Comparison of ENCODE assay signal across 12 mouse cellular contexts in the genomic region with DNA sequence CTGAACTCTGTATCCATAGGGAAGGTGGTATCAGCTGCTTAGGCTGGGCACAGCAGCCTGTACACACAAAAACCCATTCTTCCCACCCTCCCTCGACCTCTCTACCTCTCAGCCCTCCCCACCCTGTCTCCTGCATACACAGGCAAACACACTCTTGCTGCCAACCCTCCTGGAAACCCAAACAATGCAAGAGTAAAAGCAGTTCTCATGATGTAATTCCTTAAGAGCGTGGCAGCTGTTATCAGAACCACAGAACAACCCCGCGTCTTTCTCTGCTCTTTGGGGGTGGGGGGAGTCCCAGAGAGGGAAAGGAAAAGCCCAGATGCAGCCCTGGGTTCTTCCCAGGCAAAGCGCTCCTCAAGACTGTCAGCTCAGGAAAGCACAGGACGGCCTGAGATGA. TPM values are rescaled to one million over a fixed set of nuclear protein-coding genes. Genes with fewer than 3 reads are reported as not detected.
DNase-seq lines count a peak whose midpoint lies in the region; ATAC-seq lines count a peak whose summit lies in the region.
"Had no signal": no experiment of that assay in that cellular context is flagged by ENCODE, and none has a peak within 500 bp of the region (broad histone marks: within the 10 kb centered on the region; RNA-seq: fewer than 3 reads in every experiment).

No protein-coding gene starts in this region.

- H3K27ac ChIP-seq in hindbrain, embryonic 13.5 days, result peak overlapping the region; percentile 58
- no peak overlapping the region for H3K27ac ChIP-seq in hindbrain, embryonic 14.5 days
- 0 out of 2 replicates have a peak overlapping the region, but pooled peaks have one; percentile 9 for H3K27ac ChIP-seq in limb, embryonic 15.5 days
- H3K27ac ChIP-seq: kidney, embryonic 15.5 days; macrophage had no signal

- H3K27me3 ChIP-seq in hindbrain, embryonic 13.5 days, result no peaks in the 10 kb centered on the region
- no peaks in the 10 kb centered on the region for H3K27me3 ChIP-seq in hindbrain, embryonic 14.5 days (ENCODE audit: control insufficient read depth, insufficient read depth, low read length)
- no peaks in the 10 kb centered on the region for H3K27me3 ChIP-seq in limb, embryonic 15.5 days
- H3K27me3 ChIP-seq: kidney, embryonic 15.5 days had no signal

- H3K4me2 ChIP-seq in hindbrain, embryonic 13.5 days, result no peak overlapping the region
- no peak overlapping the region for H3K4me2 ChIP-seq in hindbrain, embryonic 14.5 days (replicated peaks)
- H3K4me2 ChIP-seq in limb, embryonic 15.5 days, result no peak overlapping the region
- H3K4me2 ChIP-seq: kidney, embryonic 15.5 days had no signal

- no peak for DNase-seq in hindbrain, embryonic 14.5 days (ENCODE audit: low spot score)
- DNase-seq in 3T3-L1 (ENCODE audit: low read depth, low spot score), result peak; percentile 28
- DNase-seq in NIH3T3 (ENCODE audit: low read depth), result peak; percentile 47
- DNase-seq in adrenal gland, postnatal 10 days, result no peak
- no peak for DNase-seq in cerebellum, adult 11 months
- DNase-seq: layer of hippocampus, postnatal 36 days; spleen, adult 18-20 months; thymus, postnatal 36 days had no signal

- no peak for ATAC-seq in hindbrain, embryonic 13.5 days (ENCODE audit: low FRiP score)
- ATAC-seq in hindbrain, embryonic 14.5 days (ENCODE audit: low FRiP score), result no peak
- ATAC-seq in limb, embryonic 15.5 days (ENCODE audit: insufficient number of reproducible peaks, low FRiP score, low TSS enrichment, low read depth), result no peak

- no peaks in the 10 kb centered on the region for H3K36me3 ChIP-seq in hindbrain, embryonic 13.5 days
- no peaks in the 10 kb centered on the region for H3K36me3 ChIP-seq in hindbrain, embryonic 14.5 days (replicated peaks; ENCODE audit: control insufficient read depth, insufficient read depth)
- no peaks in the 10 kb centered on the region for H3K36me3 ChIP-seq in limb, embryonic 15.5 days
- H3K36me3 ChIP-seq: kidney, embryonic 15.5 days had no signal

- peak overlapping the region; percentile 13; the same call in 1 of the 2 replicates for H3K9ac ChIP-seq in hindbrain, embryonic 13.5 days
- H3K9ac ChIP-seq in hindbrain, embryonic 14.5 days, result no peak overlapping the region
- no peak overlapping the region for H3K9ac ChIP-seq in limb, embryonic 15.5 days
- H3K9ac ChIP-seq: kidney, embryonic 15.5 days had no signal

- H3K4me1 ChIP-seq in hindbrain, embryonic 13.5 days (replicated peaks), result peaks cover 51% of the 10 kb centered on the region
- H3K4me1 ChIP-seq in hindbrain, embryonic 14.5 days (replicated peaks; ENCODE audit: control insufficient read depth, insufficient read depth, low read length), result peaks cover 16% of the 10 kb centered on the region; the same call in 1 of the 2 replicates
- peaks cover 20% of the 10 kb centered on the region for H3K4me1 ChIP-seq in limb, embryonic 15.5 days

- 59% methylated on average over 6 of the region's 6 CpGs for WGBS in hindbrain, embryonic 13.5 days
- 44% methylated on average over 6 of the region's 6 CpGs for WGBS in hindbrain, embryonic 14.5 days
- WGBS in limb, embryonic 15.5 days, result 47% methylated on average over 6 of the region's 6 CpGs

- H3K4me3 ChIP-seq in hindbrain, embryonic 13.5 days, result no peak overlapping the region
- no peak overlapping the region for H3K4me3 ChIP-seq in hindbrain, embryonic 14.5 days (replicated peaks; ENCODE audit: low read length)
- no peak overlapping the region for H3K4me3 ChIP-seq in limb, embryonic 15.5 days
- H3K4me3 ChIP-seq: kidney, embryonic 15.5 days had no signal

- no peaks in the 10 kb centered on the region for H3K9me3 ChIP-seq in hindbrain, embryonic 13.5 days
- H3K9me3 ChIP-seq in hindbrain, embryonic 14.5 days (ENCODE audit: control insufficient read depth, low read length), result no peaks in the 10 kb centered on the region
- no peaks in the 10 kb centered on the region for H3K9me3 ChIP-seq in limb, embryonic 15.5 days
- H3K9me3 ChIP-seq: kidney, embryonic 15.5 days had no signal

RNA-seq across cellular contexts. Expression of a gene that starts 25.8 kb away (rescaled TPM):
- polyA plus RNA-seq in hindbrain, embryonic 13.5 days (2015; fragmentation: Nextera tagmentation; extraction: Ambion mirVana), result 37.3 and 39.7 TPM in 2 replicates
- 57.0 and 63.1 TPM in 2 replicates for polyA plus RNA-seq in hindbrain, embryonic 14.5 days (2014; fragmentation: Nextera tagmentation; extraction: Ambion mirVana)
- polyA plus RNA-seq in limb, embryonic 15.5 days (2015; fragmentation: Nextera tagmentation; extraction: Ambion mirVana), result 2.8 TPM in 2 replicates
- 1 to 10 TPM; 4.2 to 6.3 TPM for total RNA-seq in adrenal gland, postnatal 10 days (2021)

Comparison
In these comparisons a context has a peak if more than half of its experiments do, and no peak if none do; other contexts are left out.
1. DNase-seq: peak in 3T3-L1 (single experiment) and NIH3T3 (single experiment); none in hindbrain, embryonic 14.5 days (single experiment), adrenal gland, postnatal 10 days (single experiment) and cerebellum, adult 11 months (single experiment).